ENCODE assay signal across 8 mouse cellular contexts in the genomic region with DNA sequence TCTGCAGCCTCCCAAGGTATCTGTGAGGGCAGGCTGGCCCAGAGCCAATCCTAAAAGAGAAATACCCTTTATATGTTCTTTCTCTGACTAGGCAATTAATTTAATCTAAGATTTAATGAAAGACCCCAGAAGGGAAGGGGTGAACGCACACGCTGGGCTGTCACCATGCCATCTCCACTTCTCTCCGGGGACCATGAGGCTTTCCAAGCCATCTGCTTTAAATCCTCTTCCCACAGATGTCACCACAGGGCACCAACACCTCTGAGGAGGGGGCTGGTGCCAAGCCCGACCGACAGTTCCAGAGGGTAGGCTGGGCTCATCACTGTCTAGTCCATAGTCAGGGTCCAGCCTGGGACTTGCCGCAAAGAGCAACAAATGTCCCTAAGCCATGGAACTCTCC. TPM values are rescaled to one million over a fixed set of nuclear protein-coding genes. Genes with fewer than 3 reads are reported as not detected.
A peak's percentile ranks its signal among the peaks of the same experiment; 100 is the strongest.
DNase-seq lines count a peak whose midpoint lies in the region; ATAC-seq lines count a peak whose summit lies in the region.

No protein-coding gene starts in this region.

- DNase-seq in heart, postnatal 36 days = no peak
- DNase-seq in cerebellum, adult 9-11 months = peak; percentile 85
- no peak for DNase-seq in urinary bladder, postnatal 10 days (ENCODE audit: low spot score)
- no peak for DNase-seq in frontal cortex, postnatal 10 days (ENCODE audit: low spot score in 2 of 2)

- H3K27ac ChIP-seq in heart, embryonic 13.5 days (replicated peaks) = peak overlapping the region; percentile 43
- peak overlapping the region; percentile 70; the same call in 1 of the 2 replicates for H3K27ac ChIP-seq in hindbrain, embryonic 12.5 days
- H3K27ac ChIP-seq in midbrain, embryonic 16.5 days (ENCODE audit: low read length) = no peak overlapping the region

- H3K4me1 ChIP-seq in heart, embryonic 13.5 days = peaks cover 60% of the 10 kb centered on the region
- peaks cover 76% of the 10 kb centered on the region for H3K4me1 ChIP-seq in hindbrain, embryonic 12.5 days
- H3K4me1 ChIP-seq in midbrain, embryonic 16.5 days (ENCODE audit: control insufficient read depth, insufficient read depth, low read length) = peaks cover 37% of the 10 kb centered on the region

- H3K9ac ChIP-seq in heart, embryonic 13.5 days = peak overlapping the region; percentile 83
- no peak overlapping the region for H3K9ac ChIP-seq in hindbrain, embryonic 12.5 days
- H3K9ac ChIP-seq in midbrain, embryonic 16.5 days (ENCODE audit: low read depth, low read length) = peak overlapping the region; percentile 23; the same call in 1 of the 2 replicates

- WGBS in heart, embryonic 13.5 days = 8% methylated on average over 6 of the region's 6 CpGs
- 7% methylated on average over 6 of the region's 6 CpGs for WGBS in hindbrain, embryonic 12.5 days
- whole genome bisulfite sequencing in midbrain, embryonic 16.5 days = 10% methylated on average over 6 of the region's 6 CpGs

- no peaks in the 10 kb centered on the region for H3K9me3 ChIP-seq in heart, embryonic 13.5 days
- H3K9me3 ChIP-seq in hindbrain, embryonic 12.5 days (replicated peaks) = no peaks in the 10 kb centered on the region
- H3K9me3 ChIP-seq in midbrain, embryonic 16.5 days (replicated peaks; ENCODE audit: control insufficient read depth, low read length, poor library complexity, severe bottlenecking) = no peaks in the 10 kb centered on the region

- intact Hi-C loops in heart, postnatal 36 days (cut with DNase I) = loop anchor here (2.0 kb wide), 1 partner anchor 49 kb away; no protein-coding TSS in a partner anchor

- no peak for ATAC-seq in heart, embryonic 13.5 days (ENCODE audit: extremely low read depth, insufficient number of reproducible peaks, low FRiP score, low TSS enrichment)
- peak; percentile 48 for ATAC-seq in hindbrain, embryonic 12.5 days (ENCODE audit: low FRiP score)
- ATAC-seq in midbrain, embryonic 16.5 days = 0 out of 2 replicates have a peak, but pooled peaks have one; percentile 29
- no peak for ATAC-seq in frontal cortex, adult (ENCODE audit: low TSS enrichment)

- peak overlapping the region; percentile 61 for H3K4me3 ChIP-seq in heart, embryonic 13.5 days
- peak overlapping the region; percentile 54 for H3K4me3 ChIP-seq in hindbrain, embryonic 12.5 days
- peak overlapping the region; percentile 74 for H3K4me3 ChIP-seq in midbrain, embryonic 16.5 days (ENCODE audit: low read depth, low read length)

- peaks cover 33% of the 10 kb centered on the region for H3K27me3 ChIP-seq in heart, embryonic 13.5 days (replicated peaks)
- H3K27me3 ChIP-seq in hindbrain, embryonic 12.5 days = 0 out of 2 replicates have a peak, but pooled peaks cover 4% of the 10 kb centered on the region
- no peaks in the 10 kb centered on the region for H3K27me3 ChIP-seq in midbrain, embryonic 16.5 days (ENCODE audit: control insufficient read depth, insufficient read depth, low read depth, low read length)

- no peaks in the 10 kb centered on the region for H3K36me3 ChIP-seq in heart, embryonic 13.5 days
- H3K36me3 ChIP-seq in hindbrain, embryonic 12.5 days = no peaks in the 10 kb centered on the region
- no peaks in the 10 kb centered on the region for H3K36me3 ChIP-seq in midbrain, embryonic 16.5 days (ENCODE audit: control insufficient read depth, insufficient read depth, low read length)

- H3K4me2 ChIP-seq in heart, embryonic 13.5 days = peak overlapping the region; percentile 85
- peak overlapping the region; percentile 91 for H3K4me2 ChIP-seq in hindbrain, embryonic 12.5 days (replicated peaks)
- peak overlapping the region; percentile 92 for H3K4me2 ChIP-seq in midbrain, embryonic 16.5 days (ENCODE audit: low read length)

RNA-seq across cellular contexts. Expression of a gene that starts 4.5 kb away (rescaled TPM):
- polyA plus RNA-seq in heart, embryonic 13.5 days (2015; fragmentation: Nextera tagmentation; extraction: Ambion mirVana) = 29.5 and 33.3 TPM in 2 replicates
- 10 to 100 TPM; 14.5 to 21.3 TPM for total RNA-seq in heart, postnatal 36 days (2021)
- 56.9 and 59.9 TPM in 2 replicates for polyA plus RNA-seq in hindbrain, embryonic 12.5 days (2016; fragmentation: Nextera tagmentation; extraction: Ambion mirVana)
- 39.3 and 47.8 TPM in 2 replicates for polyA plus RNA-seq in midbrain, embryonic 16.5 days (2015; fragmentation: Nextera tagmentation; extraction: Ambion mirVana)

Comparison
In these comparisons a context has a peak if more than half of its experiments do, and no peak if none do; other contexts are left out.
1. ATAC-seq: peak in hindbrain, embryonic 12.5 days (single experiment) and midbrain, embryonic 16.5 days (single experiment); none in heart, embryonic 13.5 days (single experiment) and frontal cortex, adult (single experiment).
2. Peak in every context shown above with its lines, with median percentiles within 50 percentile points of each other: H3K4me2 ChIP-seq and H3K4me3 ChIP-seq.